Mouse (Mus musculus): Measurements from ENCODE around the gene Serf2.

DNA sequence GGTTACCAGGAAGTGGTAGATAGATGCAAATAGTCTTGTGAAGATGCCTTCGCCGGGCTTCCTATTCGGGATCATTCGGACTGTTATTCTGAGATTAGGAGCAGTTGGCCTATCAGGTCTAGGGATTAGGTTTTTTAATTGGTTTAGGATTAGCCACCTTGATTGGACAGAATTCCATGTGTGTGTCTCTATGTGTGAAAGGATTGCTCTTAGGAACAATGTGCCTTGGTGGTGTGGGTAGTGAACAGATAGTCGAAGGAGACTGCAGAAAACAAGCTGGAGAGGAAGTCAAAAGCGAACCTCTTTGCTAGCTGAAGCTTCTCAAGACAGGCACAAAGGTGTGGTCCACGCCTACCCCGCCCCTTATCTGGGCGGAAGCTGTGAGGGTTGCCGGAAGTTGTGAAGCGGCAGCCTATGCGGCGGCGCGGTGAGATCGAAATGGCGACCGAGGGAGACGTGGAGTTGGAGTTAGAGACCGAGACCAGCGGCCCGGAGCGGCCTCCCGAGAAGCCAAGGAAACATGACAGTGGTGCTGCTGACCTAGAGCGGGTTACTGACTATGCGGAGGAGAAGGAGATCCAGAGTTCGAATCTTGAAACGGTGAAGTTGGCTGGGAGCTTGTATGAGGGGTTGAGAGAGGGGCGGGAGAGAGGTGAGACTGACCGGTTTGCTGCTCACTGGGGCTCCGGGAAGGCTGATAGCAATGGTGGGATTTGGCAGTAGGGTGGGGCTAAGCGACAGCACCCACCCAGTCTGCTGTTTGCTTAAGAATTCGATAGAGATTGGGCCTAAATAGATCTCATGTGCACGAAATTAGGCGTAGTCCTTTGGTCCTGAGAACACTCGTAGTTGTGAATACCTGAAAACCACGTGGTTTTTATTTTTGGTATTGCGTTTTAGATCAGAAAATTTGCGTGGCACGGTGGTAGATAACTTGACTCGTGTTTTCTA is 8.0 kb downstream of the Serf2 start, which contains the start of gene Serinc4:
- TF ChIP-seq CTCF (IDR thresholded peaks at IDR 0.05) (no peak), POLR2A (IDR thresholded peaks at IDR 0.05; ENCODE audit: insufficient read depth, low read depth, low read length) (peak; percentile 81)
